Mouse (Mus musculus) lung, postnatal 0 days (tissue): Measurements from ENCODE around the gene Neurl3.

ENCODE experiments used
- CTCF ChIP-seq: IDR thresholded peaks from 2 replicates; pipeline ENCODE4 v1.5.1; 2016; ENCODE audit warnings: antibody characterized with exemption, mild to moderate bottlenecking
- EP300 ChIP-seq: IDR thresholded peaks from 2 replicates; pipeline ENCODE4 v1.6.1; 2016; ENCODE audit warnings: antibody characterized with exemption, mild to moderate bottlenecking, control low read depth

DNA sequence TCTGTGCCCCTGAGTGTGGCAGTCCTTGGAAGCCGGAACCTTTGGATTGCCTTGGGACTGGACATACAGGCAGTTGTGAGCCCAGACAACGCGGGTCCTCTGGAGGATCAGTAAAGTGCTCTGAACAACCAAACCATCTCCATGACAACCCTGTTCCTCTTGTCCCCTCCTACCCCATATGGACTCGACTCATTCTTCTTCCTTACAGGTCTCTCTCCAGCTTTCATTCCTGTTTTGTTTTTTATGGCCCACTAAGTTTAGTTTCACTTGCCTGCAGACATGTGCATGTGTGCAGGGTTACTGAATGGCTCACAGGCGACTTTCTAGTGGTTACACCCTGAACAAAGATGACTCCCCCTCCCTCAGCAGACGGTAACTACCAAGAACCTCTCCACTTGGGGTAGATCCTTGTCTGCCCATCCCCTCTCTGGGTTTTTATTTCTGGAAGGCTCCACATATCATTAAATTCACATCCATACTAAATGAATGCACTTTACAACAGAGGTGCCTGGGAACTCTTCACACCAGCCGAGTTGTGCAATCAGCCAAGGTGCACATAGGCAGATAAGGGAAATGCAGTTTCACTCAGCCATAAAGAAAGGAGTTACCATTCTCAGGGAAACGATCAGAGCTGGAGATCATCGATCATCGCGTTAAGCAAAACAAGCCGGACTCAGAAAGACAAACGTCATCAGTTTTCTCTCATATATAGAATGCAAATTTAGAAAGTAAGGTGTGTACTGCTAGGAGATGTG, 1.3 kb upstream of the Neurl3 start:
- TF ChIP-seq CTCF (no peak), EP300 (no peak)
